Mouse (Mus musculus) forebrain, embryonic 13.5 days (tissue): Measurements from ENCODE around the gene Gm45337. TPM values are rescaled to one million over a fixed set of nuclear protein-coding genes. Genes with fewer than 3 reads are reported as not detected.
"Not testable (repeated sequence)": the region's sequence is repeated elsewhere in the genome, so short reads cannot be mapped to it uniquely, and the experiment has no call there.

Experiments
- ATAC-seq: fragments of 200-750 bp; cut with Nextera tagmentation; 2 replicates; pipeline ENCODE4 v1.8.0; 2017
- H3K27ac ChIP-seq: fragments of 300-500 bp; sonication (generic); 2 replicates; pipeline ENCODE4 v1.5.1; 2015; ENCODE audit warnings: inconsistent platforms, mild to moderate bottlenecking, moderate library complexity
- H3K27me3 ChIP-seq: fragments of 300-500 bp; sonication (generic); 2 replicates; pipeline ENCODE4 v1.6.1; 2015; ENCODE audit warnings: mild to moderate bottlenecking, inconsistent platforms
- H3K36me3 ChIP-seq: fragments of 300-500 bp; sonication (generic); 2 replicates; pipeline ENCODE4 v1.6.1; 2015; ENCODE audit warnings: mild to moderate bottlenecking, inconsistent platforms; ENCODE audit not compliant: poor library complexity, severe bottlenecking
- H3K4me1 ChIP-seq: fragments of 300-500 bp; sonication (generic); 2 replicates; pipeline ENCODE4 v1.6.1; 2015; ENCODE audit warnings: inconsistent platforms
- H3K4me2 ChIP-seq: fragments of 300-500 bp; sonication (generic); 2 replicates; pipeline ENCODE4 v1.6.1; 2015; ENCODE audit warnings: inconsistent platforms, mild to moderate bottlenecking, moderate library complexity
- H3K4me3 ChIP-seq: fragments of 300-500 bp; sonication (generic); 2 replicates; pipeline ENCODE4 v1.5.1; 2015; ENCODE audit warnings: mild to moderate bottlenecking, inconsistent platforms
- H3K9ac ChIP-seq: fragments of 300-500 bp; sonication (generic); 2 replicates; pipeline ENCODE4 v1.6.1; 2015; ENCODE audit warnings: mild to moderate bottlenecking, inconsistent platforms
- H3K9me3 ChIP-seq: fragments of 300-500 bp; sonication (generic); replicated peaks from 2 replicates; pipeline ENCODE4 v1.6.1; 2016; ENCODE audit warnings: inconsistent platforms
- WGBS: fragments of 180-500 bp; shearing (Covaris S2); methylation state at CpG from one replicate; pipeline ENCODE4 v1.1.7; 2015; 5-methylcytosine and 5-hydroxymethylcytosine counted together
- polyA plus RNA-seq: library from polyadenylated mRNA; unstranded; fragments of >200 nt; fragmentation: Nextera tagmentation; extraction: Ambion mirVana; gene quantifications from 2 replicates; pipeline ENCODE4 v1.2.1, GENCODE M21; 2015

Gm45337 gene
- polyA plus RNA-seq, 1 experiment from 2014 or later = not detected

- Histone ChIP-seq H3K36me3 (no peaks in the 10 kb centered on the region), H3K4me1 (no peaks in the 10 kb centered on the region), H3K9me3 (no peaks in the 10 kb centered on the region), H3K27ac (no peak overlapping the region), H3K4me2 (no peak overlapping the region), H3K4me3 (no peak overlapping the region), H3K9ac (no peak overlapping the region), H3K27me3 (no peaks in the 10 kb centered on the region)
- no peak for ATAC-seq
- 4% methylated on average over 1 of the region's 1 CpGs for WGBS
Observed at GRCm38 (mm10) chr7:142146033-142146432, 1.6 kb upstream of the Gm45337 start.

DNA sequence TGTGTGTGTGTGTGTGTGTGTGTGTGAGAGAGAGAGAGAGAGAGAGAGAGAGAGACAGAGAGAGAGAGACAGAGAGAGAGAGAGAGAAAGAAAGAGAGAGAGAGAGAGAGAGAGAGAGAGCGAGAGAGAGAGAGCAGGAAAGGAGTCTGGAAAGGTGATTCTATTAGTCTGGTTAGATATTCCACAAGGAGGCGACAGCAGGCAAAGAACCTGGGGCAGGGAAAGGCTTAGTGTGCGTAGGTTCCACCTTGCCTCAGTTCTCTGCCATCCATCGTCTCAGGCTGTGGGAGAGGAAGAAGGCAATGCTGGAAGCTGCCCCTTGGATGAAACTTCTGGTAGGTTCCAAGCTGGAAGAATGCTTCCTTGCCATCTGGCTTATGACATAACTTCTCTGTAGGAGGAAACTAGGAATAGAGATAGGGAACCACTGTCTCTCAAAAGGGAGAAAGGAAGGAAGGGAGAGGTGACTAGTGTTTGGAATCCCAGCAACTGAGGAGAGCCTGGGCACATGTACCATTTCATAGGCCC lies 1.1 kb upstream of the Gm45337 start:
- Histone ChIP-seq H3K9me3 (no peaks in the 10 kb centered on the region), H3K4me2 (no peak overlapping the region), H3K36me3 (no peaks in the 10 kb centered on the region), H3K27me3 (no peaks in the 10 kb centered on the region), H3K27ac (no peak overlapping the region), H3K4me3 (no peak overlapping the region), H3K9ac (no peak overlapping the region), H3K4me1 (no peaks in the 10 kb centered on the region)
- 62% methylated on average over 4 of the region's 4 CpGs for WGBS
- no peak for ATAC-seq

DNA sequence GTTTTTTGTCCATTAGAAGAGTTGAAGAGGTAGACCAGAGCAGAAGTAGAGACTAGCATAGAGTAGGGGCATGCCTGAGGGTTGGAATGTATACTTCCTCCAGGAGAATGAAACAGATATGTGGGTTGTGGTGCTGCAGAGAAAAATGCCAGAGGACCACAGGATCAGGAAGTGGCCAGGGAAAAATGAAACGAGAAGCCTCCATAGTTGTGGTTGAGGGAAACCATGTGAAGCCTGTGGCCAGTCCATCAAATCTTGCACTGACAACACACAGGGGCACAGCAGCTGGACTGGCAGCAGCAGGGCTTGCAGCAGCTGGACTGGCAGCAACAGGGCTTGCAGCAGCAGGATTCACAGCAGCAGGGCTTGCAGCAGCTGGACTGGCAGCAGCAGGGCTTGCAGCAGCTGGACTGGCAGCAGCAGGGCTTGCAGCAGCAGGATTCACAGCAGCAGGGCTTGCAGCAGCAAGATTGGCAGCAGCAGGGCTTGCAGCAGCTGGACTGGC lies 849 bp downstream of the Gm45337 start:
- not testable (repeated sequence) for H3K4me1 ChIP-seq, H3K9ac ChIP-seq, ATAC-seq, H3K27ac ChIP-seq, H3K27me3 ChIP-seq, H3K9me3 ChIP-seq, H3K4me2 ChIP-seq, H3K4me3 ChIP-seq, H3K36me3 ChIP-seq
- 64% methylated on average over 1 of the region's 1 CpGs for WGBS

GRCm38 (mm10) chr7:142140696-142141095 lies 3.7 kb downstream of the Gm45337 start:
- no peak overlapping the region for H3K4me3 ChIP-seq
- 35% methylated on average over 1 of the region's 1 CpGs for WGBS
- no peaks in the 10 kb centered on the region for H3K27me3 ChIP-seq
- H3K9me3 ChIP-seq = no peaks in the 10 kb centered on the region
- H3K4me2 ChIP-seq = no peak overlapping the region
- H3K4me1 ChIP-seq = no peaks in the 10 kb centered on the region
- ATAC-seq = no peak
- no peak overlapping the region for H3K27ac ChIP-seq
- no peak overlapping the region for H3K9ac ChIP-seq
- no peaks in the 10 kb centered on the region for H3K36me3 ChIP-seq

GRCm38 (mm10) chr7:142135934-142136333 lies 8.5 kb downstream of the Gm45337 start, which contains the start of gene Gm39115:
Gm39115 (minus strand) TSS chr7:142136034.
- not testable (repeated sequence) for H3K4me2 ChIP-seq, H3K36me3 ChIP-seq, H3K27me3 ChIP-seq, H3K9ac ChIP-seq, H3K4me1 ChIP-seq, H3K4me3 ChIP-seq, H3K9me3 ChIP-seq, ATAC-seq, H3K27ac ChIP-seq
- 56% methylated on average over 2 of the region's 2 CpGs for WGBS

GRCm38 (mm10) chr7:142134206-142134995 lies 10.0 kb downstream of the Gm45337 start:
- Histone ChIP-seq H3K9ac (no peak overlapping the region), H3K27ac (no peak overlapping the region), H3K4me2 (no peak overlapping the region), H3K36me3 (no peaks in the 10 kb centered on the region), H3K27me3 (no peaks in the 10 kb centered on the region), H3K4me1 (no peaks in the 10 kb centered on the region), H3K4me3 (no peak overlapping the region), H3K9me3 (no peaks in the 10 kb centered on the region)
- 62% methylated on average over 4 of the region's 4 CpGs for WGBS
- ATAC-seq = no peak

DNA sequence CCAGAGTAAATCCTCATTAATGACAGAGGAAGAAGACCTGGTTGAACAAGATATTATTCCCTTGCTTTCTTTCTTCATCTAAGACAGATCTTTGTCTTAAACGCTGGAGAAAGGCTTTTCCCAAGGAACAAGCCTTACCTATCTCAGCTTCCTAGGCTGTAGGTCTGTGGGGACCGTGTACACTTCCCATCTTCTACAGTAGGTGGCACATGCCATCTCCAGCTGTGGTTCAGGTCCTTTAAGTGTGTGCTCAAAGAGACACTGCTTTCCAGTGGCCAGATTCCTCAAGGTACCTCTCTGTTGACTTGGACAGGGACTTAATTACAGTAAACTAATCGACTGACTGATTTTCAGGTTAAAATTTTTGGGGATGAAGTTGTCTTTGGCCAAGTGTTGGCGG lies 15.6 kb downstream of the Gm45337 start:
- no peak overlapping the region for H3K27ac ChIP-seq
- H3K27me3 ChIP-seq = no peaks in the 10 kb centered on the region
- no peaks in the 10 kb centered on the region for H3K4me1 ChIP-seq
- no peaks in the 10 kb centered on the region for H3K36me3 ChIP-seq
- H3K9ac ChIP-seq = no peak overlapping the region
- H3K4me2 ChIP-seq = no peak overlapping the region
- WGBS = 67% methylated on average over 4 of the region's 4 CpGs
- no peaks in the 10 kb centered on the region for H3K9me3 ChIP-seq
- no peak overlapping the region for H3K4me3 ChIP-seq
- ATAC-seq = no peak

- not testable (repeated sequence) for H3K9ac ChIP-seq, H3K4me2 ChIP-seq, H3K27ac ChIP-seq, H3K4me1 ChIP-seq, H3K4me3 ChIP-seq, ATAC-seq, H3K27me3 ChIP-seq, H3K9me3 ChIP-seq, H3K36me3 ChIP-seq
- 89% methylated on average over 1 of the region's 1 CpGs for WGBS
Observed at GRCm38 (mm10) chr7:142120629-142121028, 23.8 kb downstream of the Gm45337 start, which contains the start of gene Gm45618. Gm45618 (minus strand) TSS chr7:142120729.

DNA sequence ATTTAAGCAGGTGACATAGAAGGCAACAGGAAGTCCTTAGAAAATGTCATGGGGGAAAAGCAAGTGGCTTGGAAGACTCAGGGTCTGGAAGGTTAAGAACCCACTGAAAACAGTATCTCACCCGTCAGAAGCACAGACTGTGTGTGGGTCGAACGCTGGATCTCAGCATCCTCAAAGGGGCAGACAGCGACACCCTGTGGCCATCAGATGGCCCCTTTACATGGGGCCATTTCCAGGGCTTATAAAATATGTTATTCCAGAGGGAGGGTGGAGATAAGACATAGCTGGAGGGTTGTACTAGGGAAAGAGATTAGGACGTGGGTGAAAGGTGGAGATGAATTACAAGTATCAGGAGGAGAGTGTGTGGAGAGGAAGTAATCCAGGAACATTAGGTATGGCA lies 24.8 kb downstream of the Gm45337 start:
- Histone ChIP-seq H3K4me2 (no peak overlapping the region), H3K9ac (no peak overlapping the region), H3K4me3 (no peak overlapping the region), H3K27ac (no peak overlapping the region), H3K9me3 (no peaks in the 10 kb centered on the region), H3K4me1 (no peaks in the 10 kb centered on the region), H3K27me3 (no peaks in the 10 kb centered on the region), H3K36me3 (no peaks in the 10 kb centered on the region)
- 18% methylated on average over 5 of the region's 5 CpGs for WGBS
- ATAC-seq = no peak

DNA sequence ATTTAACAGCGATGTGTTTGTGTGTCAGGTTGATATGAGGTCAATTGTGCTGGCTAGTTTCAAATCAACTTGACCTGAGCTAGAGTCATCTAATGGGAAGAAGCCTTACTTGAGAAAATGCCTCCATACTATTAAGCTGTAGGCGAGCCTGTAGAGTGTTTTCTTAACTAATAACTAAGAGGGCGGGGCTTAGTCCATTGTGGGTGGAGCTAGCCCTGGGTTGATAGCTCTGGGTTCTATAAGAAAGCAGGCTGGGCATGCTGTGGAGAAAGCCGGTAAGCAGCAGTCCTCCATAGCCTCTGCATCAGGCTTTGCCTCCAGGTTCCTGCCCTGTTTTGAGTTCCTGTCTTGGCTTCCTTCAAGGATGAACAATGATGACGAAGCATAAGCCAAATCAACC lies 39.7 kb downstream of the Gm45337 start:
- WGBS = 59% methylated on average over 5 of the region's 5 CpGs
- ATAC-seq = no peak
- Histone ChIP-seq H3K9me3 (no peaks in the 10 kb centered on the region), H3K4me1 (no peaks in the 10 kb centered on the region), H3K4me2 (no peak overlapping the region), H3K4me3 (no peak overlapping the region), H3K9ac (no peak overlapping the region), H3K27me3 (no peaks in the 10 kb centered on the region), H3K27ac (no peak overlapping the region), H3K36me3 (no peaks in the 10 kb centered on the region)

DNA sequence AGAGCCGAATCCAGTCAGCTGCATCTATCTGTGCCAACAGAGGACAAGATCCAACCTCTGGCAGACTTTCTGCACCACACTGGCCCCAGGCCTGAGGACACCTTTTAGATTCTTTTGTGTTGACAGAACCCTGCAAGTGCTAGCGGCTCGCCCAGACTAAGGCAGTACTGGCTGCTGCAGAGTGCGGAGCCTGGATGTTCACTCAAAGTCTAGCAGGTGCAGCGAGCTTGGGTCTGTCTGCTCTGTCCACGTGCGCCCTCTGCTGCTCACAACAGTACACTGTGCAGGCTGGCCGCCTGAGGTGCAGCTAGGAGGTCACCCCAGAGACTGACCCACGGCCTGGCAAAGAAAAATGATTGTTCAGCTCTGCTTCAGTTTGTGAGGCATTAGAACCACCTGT lies 46.6 kb downstream of the Gm45337 start:
- Histone ChIP-seq H3K4me3 (no peak overlapping the region), H3K9me3 (no peaks in the 10 kb centered on the region), H3K27me3 (peaks cover 16% of the 10 kb centered on the region), H3K27ac (no peak overlapping the region), H3K4me2 (peak overlapping the region; percentile 36; the same call in 1 of the 2 replicates), H3K36me3 (no peaks in the 10 kb centered on the region), H3K9ac (no peak overlapping the region; the same call in 1 of the 2 replicates), H3K4me1 (peaks cover 33% of the 10 kb centered on the region)
- WGBS = 10% methylated on average over 9 of the region's 9 CpGs
- peak; percentile 63 for ATAC-seq

- 74% methylated on average over 4 of the region's 4 CpGs for WGBS
- Histone ChIP-seq H3K4me3 (0 out of 2 replicates have a peak overlapping the region, but pooled peaks have one; percentile 88), H3K27me3 (peaks cover 16% of the 10 kb centered on the region), H3K4me2 (no peak overlapping the region), H3K36me3 (no peaks in the 10 kb centered on the region), H3K9me3 (no peaks in the 10 kb centered on the region), H3K4me1 (peaks cover 44% of the 10 kb centered on the region), H3K9ac (no peak overlapping the region), H3K27ac (no peak overlapping the region)
- no peak for ATAC-seq
Observed at GRCm38 (mm10) chr7:142096701-142097100, 47.7 kb downstream of the Gm45337 start.
